11 mouse cellular contexts compared by ENCODE assay signal in the genomic region with DNA sequence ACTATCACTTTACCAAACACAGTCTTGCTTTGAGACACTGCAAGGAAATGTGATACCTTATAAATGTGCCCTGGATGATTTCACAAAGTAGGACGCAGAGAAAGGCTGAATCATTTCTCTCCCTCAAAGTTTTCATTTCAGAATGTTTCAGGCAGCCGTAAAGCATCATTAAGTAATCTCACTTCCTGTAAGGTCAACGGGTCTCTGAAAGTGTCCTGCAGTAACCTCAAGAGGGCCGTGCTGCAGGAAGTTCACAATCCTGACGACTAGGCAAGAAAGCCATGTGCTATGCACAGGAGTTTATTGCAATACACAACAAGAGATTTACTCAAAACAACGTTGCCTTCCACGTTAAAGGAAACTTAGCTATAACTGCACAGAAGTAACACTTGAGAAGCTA. TPM values are rescaled to one million over a fixed set of nuclear protein-coding genes. Genes with fewer than 3 reads are reported as not detected.
DNase-seq lines count a peak whose midpoint lies in the region; ATAC-seq lines count a peak whose summit lies in the region.
"Had no signal": no experiment of that assay in that cellular context is flagged by ENCODE, and none has a peak within 500 bp of the region (broad histone marks: within the 10 kb centered on the region; RNA-seq: fewer than 3 reads in every experiment).

No protein-coding gene starts in this region.

- H3K27me3 ChIP-seq in kidney, embryonic 14.5 days (ENCODE audit: control insufficient read depth, insufficient read depth, low read length), result no peaks in the 10 kb centered on the region
- no peaks in the 10 kb centered on the region for H3K27me3 ChIP-seq in kidney, embryonic 15.5 days
- H3K27me3 ChIP-seq: lung, embryonic 15.5 days had no signal

- WGBS in kidney, embryonic 14.5 days, result 40% methylated on average over 7 of the region's 7 CpGs
- WGBS in kidney, embryonic 15.5 days, result 24% methylated on average over 7 of the region's 7 CpGs

- no peaks in the 10 kb centered on the region for H3K9me3 ChIP-seq in kidney, embryonic 14.5 days (ENCODE audit: control insufficient read depth, low read length)
- H3K9me3 ChIP-seq in kidney, embryonic 15.5 days (replicated peaks), result no peaks in the 10 kb centered on the region
- H3K9me3 ChIP-seq: lung, embryonic 15.5 days had no signal

- ATAC-seq in kidney, embryonic 14.5 days (ENCODE audit: low FRiP score, low TSS enrichment), result no peak
- ATAC-seq in kidney, embryonic 15.5 days (replicated peaks; ENCODE audit: low FRiP score), result peak; percentile 43; the same call in 1 of the 2 replicates
- ATAC-seq in monocyte, adult 5-6 weeks (replicated peaks; ENCODE audit: insufficient number of reproducible peaks, low FRiP score, low TSS enrichment, poor library complexity, severe bottlenecking), result peak; percentile 90

- H3K27ac ChIP-seq in kidney, embryonic 14.5 days (ENCODE audit: low read depth, low read length), result no peak overlapping the region
- no peak overlapping the region for H3K27ac ChIP-seq in kidney, embryonic 15.5 days
- H3K27ac ChIP-seq: heart, adult 2 months; lung, embryonic 15.5 days had no signal

- H3K4me3 ChIP-seq in kidney, embryonic 14.5 days (ENCODE audit: low read length), result no peak overlapping the region
- H3K4me3 ChIP-seq in kidney, embryonic 15.5 days (replicated peaks), result no peak overlapping the region
- H3K4me3 ChIP-seq: erythroblast, embryonic 14.5 days; heart, adult 2 months; lung, embryonic 15.5 days had no signal

- H3K4me1 ChIP-seq in kidney, embryonic 14.5 days (ENCODE audit: control insufficient read depth, insufficient read depth, low read length), result no peaks in the 10 kb centered on the region
- H3K4me1 ChIP-seq in kidney, embryonic 15.5 days, result no peaks in the 10 kb centered on the region
- H3K4me1 ChIP-seq: lung, embryonic 15.5 days had no signal

- H3K36me3 ChIP-seq in kidney, embryonic 14.5 days (ENCODE audit: control insufficient read depth, insufficient read depth, low read length), result no peaks in the 10 kb centered on the region
- H3K36me3 ChIP-seq in kidney, embryonic 15.5 days, result no peaks in the 10 kb centered on the region
- H3K36me3 ChIP-seq: lung, embryonic 15.5 days had no signal

- DNase-seq in kidney, adult 11 months, result peak; percentile 15
- DNase-seq in MEL-GATA-1-ER (ENCODE audit: extremely low read depth, low read depth), result peak; percentile 44
- no peak for DNase-seq in cerebellum, postnatal 14 days
- no peak for DNase-seq in adrenal gland, postnatal 4 days (ENCODE audit: low spot score in 2 of 2)
- DNase-seq in thymus, postnatal 25 days, result no peak

- H3K4me2 ChIP-seq in kidney, embryonic 14.5 days (replicated peaks; ENCODE audit: low read depth, low read length), result no peak overlapping the region
- no peak overlapping the region for H3K4me2 ChIP-seq in kidney, embryonic 15.5 days
- H3K4me2 ChIP-seq: lung, embryonic 15.5 days had no signal

- H3K9ac ChIP-seq in kidney, embryonic 14.5 days (ENCODE audit: low read depth, low read length), result no peak overlapping the region
- H3K9ac ChIP-seq in kidney, embryonic 15.5 days, result no peak overlapping the region
- H3K9ac ChIP-seq: lung, embryonic 15.5 days had no signal

RNA-seq across cellular contexts. Expression of a gene that starts 20.4 kb away (rescaled TPM):
- 14.0 and 24.2 TPM in 2 replicates for polyA plus RNA-seq in kidney, embryonic 14.5 days (2014; fragmentation: Nextera tagmentation; extraction: Ambion mirVana)
- polyA plus RNA-seq in kidney, embryonic 15.5 days (2015; fragmentation: Nextera tagmentation; extraction: Ambion mirVana), result 19.2 and 20.5 TPM in 2 replicates
- 47.2 to 53.5 TPM (median 49.2 TPM) in 3 replicates for total RNA-seq in monocyte, adult 5-6 weeks (2017)
- 100 to 1,000 TPM; 132 to 144 TPM for total RNA-seq in adrenal gland, postnatal 4 days (2021)

Comparison
In these comparisons a context has a peak if more than half of its experiments do, and no peak if none do; other contexts are left out.
1. DNase-seq: peak in kidney, adult 11 months (single experiment) and MEL-GATA-1-ER (single experiment); none in cerebellum, postnatal 14 days (0 of 2), adrenal gland, postnatal 4 days (0 of 2) and thymus, postnatal 25 days (single experiment).